Mouse (Mus musculus): ENCODE results near the gene Ei24. TPM values are rescaled to one million over a fixed set of nuclear protein-coding genes. Genes with fewer than 3 reads are reported as not detected.

Ei24 gene
- polyA plus RNA-seq, 1 experiment, result 2.0 TPM

- TF ChIP-seq GATA1 (IDR thresholded peaks at IDR 0.05; ENCODE audit: low read length), result no peak
- TF ChIP-seq TAL1 (IDR thresholded peaks at IDR 0.05; ENCODE audit: low read length), result no peak
- H3K4me3 ChIP-seq (replicated peaks), result no peak overlapping the region
- H3K36me3 ChIP-seq (ENCODE audit: control insufficient read depth), result no peaks in the 10 kb centered on the region
- no peaks in the 10 kb centered on the region for H3K27me3 ChIP-seq (ENCODE audit: control insufficient read depth)
- H3K4me1 ChIP-seq (ENCODE audit: control insufficient read depth), result no peaks in the 10 kb centered on the region
- no peaks in the 10 kb centered on the region for H3K9me3 ChIP-seq (ENCODE audit: control insufficient read depth, low read length)
Measured at GRCm38 (mm10) chr9:36820969-36821643, 23.9 kb upstream of the Ei24 start.

DNA sequence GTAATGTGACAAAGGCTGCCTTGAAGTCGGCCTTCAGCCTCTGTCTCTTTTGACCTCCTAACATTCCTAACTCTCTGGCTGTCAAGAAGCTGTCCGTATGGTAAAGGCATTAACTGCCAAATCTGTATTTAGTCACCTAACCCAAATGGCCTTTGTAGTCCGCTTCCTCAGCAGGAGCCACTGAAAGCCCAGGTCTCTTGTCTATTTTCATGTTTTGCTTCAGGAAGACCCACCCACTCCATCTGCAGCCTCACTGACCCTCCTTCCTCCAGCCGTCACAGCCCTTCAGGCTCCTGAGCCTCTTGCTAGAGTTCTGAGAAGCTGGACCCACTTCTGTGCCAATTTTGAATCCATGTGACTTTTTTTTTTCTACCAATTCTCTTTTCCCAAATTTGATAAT lies 21.7 kb upstream of the Ei24 start:
- no peak for TF ChIP-seq GATA1 (IDR thresholded peaks at IDR 0.05; ENCODE audit: low read length)
- TF ChIP-seq TAL1 (IDR thresholded peaks at IDR 0.05; ENCODE audit: low read length), result no peak
- no peaks in the 10 kb centered on the region for H3K9me3 ChIP-seq (ENCODE audit: control insufficient read depth, low read length)
- no peaks in the 10 kb centered on the region for H3K27me3 ChIP-seq (ENCODE audit: control insufficient read depth)
- no peaks in the 10 kb centered on the region for H3K36me3 ChIP-seq (ENCODE audit: control insufficient read depth)
- H3K4me3 ChIP-seq (replicated peaks), result no peak overlapping the region
- no peaks in the 10 kb centered on the region for H3K4me1 ChIP-seq (ENCODE audit: control insufficient read depth)

DNA sequence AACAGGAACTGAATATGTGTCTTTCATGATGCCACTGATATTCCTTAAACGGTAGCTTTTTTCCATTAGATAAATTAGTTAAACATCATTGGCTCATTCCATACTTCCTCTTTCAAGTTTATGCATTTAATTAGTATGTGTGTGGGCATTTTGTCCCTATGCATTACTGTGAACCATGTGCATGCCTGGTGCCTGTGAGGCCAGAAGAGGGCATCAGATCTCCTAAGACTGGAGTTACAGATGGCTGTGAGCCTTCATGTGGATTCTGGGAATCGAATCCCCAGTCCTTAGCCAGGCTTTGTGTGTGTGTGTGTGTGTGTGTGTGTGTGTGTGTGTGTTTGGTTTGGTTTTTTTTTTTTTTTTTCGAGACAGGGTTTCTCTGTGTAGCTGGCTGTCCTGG lies 17.3 kb upstream of the Ei24 start:
- TF ChIP-seq TAL1 (IDR thresholded peaks at IDR 0.05; ENCODE audit: low read length) (no peak), GATA1 (IDR thresholded peaks at IDR 0.05; ENCODE audit: low read length) (no peak)
- Histone ChIP-seq H3K9me3 (ENCODE audit: control insufficient read depth, low read length) (no peaks in the 10 kb centered on the region), H3K27me3 (ENCODE audit: control insufficient read depth) (no peaks in the 10 kb centered on the region), H3K4me3 (replicated peaks) (no peak overlapping the region), H3K4me1 (ENCODE audit: control insufficient read depth) (no peaks in the 10 kb centered on the region), H3K36me3 (ENCODE audit: control insufficient read depth) (no peaks in the 10 kb centered on the region)

DNA sequence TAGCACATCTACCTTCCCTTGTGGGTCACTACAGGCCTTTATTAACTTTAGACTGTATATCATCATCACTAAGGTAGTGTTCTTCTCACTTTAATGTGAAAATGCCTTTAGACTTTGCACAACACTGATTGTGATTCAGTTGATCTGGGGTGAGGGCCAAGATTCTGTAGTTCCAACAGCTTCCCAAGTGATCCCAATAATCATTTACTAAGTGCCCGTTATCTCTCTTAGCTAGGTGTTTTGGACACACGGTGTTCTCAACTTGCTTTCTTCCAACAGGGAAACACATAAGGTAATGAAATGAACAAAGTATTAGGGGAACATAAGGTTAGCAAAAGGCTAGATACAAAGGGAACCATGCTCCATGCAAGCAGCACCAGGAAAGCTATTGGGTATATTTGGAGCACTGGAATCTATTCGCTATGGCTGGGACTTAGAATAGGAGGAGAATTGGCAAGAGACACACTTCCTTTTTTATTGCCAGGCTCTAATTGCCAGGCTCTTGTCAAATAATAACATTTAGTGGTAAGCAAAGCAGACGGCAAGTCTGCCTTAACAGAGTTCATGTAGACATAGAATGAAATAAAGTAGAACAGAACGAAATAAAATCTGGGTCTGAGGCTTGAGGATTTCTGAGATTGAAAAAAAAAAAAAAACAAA lies 11.1 kb upstream of the Ei24 start:
- no peak for TF ChIP-seq TAL1 (IDR thresholded peaks at IDR 0.05; ENCODE audit: low read length)
- no peak for TF ChIP-seq GATA1 (IDR thresholded peaks at IDR 0.05; ENCODE audit: low read length)
- Histone ChIP-seq H3K4me3 (replicated peaks) (no peak overlapping the region), H3K4me1 (ENCODE audit: control insufficient read depth) (no peaks in the 10 kb centered on the region)

DNA sequence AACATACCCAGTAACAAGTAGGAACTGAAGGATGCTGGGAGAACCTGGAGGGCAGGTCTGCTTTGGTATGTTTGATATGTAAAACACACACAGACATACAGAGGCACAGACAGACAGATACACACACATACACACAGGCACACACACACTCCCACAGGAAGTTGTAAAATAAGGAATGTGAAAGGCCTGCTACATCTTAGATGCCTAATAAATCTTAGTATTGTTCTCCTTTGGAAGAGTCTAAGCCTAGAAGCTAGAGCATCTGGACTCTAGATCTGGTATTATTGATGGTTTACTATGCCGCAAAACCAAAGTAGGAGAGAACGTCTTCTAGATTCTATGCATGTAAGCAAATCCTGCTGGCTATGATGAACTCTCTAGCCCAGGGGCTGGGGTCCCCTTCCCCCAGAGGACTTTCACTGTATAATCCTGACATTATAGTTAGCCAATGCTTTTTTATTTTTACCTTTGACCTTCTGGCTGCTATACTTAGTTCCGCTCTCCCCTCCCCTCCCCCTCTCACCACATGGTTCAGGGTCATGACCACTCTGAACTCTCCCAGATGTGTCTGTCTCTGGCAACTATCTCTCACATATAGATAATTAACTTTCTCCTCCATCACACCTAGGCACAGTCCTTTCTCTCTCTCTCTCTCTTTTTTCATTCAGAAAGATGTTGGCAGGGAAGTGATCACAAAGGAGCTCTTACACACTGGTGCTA lies 8.2 kb upstream of the Ei24 start:
- TF ChIP-seq GATA1 (IDR thresholded peaks at IDR 0.05; ENCODE audit: low read length), result no peak
- TF ChIP-seq TAL1 (IDR thresholded peaks at IDR 0.05; ENCODE audit: low read length), result no peak
- no peaks in the 10 kb centered on the region for H3K27me3 ChIP-seq (ENCODE audit: control insufficient read depth)
- H3K9me3 ChIP-seq (ENCODE audit: control insufficient read depth, low read length), result no peaks in the 10 kb centered on the region

More for the DNA sequence above, 11.1 kb upstream of the Ei24 start:
- H3K9me3 ChIP-seq (ENCODE audit: control insufficient read depth, low read length), result no peaks in the 10 kb centered on the region
- no peaks in the 10 kb centered on the region for H3K27me3 ChIP-seq (ENCODE audit: control insufficient read depth)
- H3K36me3 ChIP-seq (ENCODE audit: control insufficient read depth), result no peaks in the 10 kb centered on the region

DNA sequence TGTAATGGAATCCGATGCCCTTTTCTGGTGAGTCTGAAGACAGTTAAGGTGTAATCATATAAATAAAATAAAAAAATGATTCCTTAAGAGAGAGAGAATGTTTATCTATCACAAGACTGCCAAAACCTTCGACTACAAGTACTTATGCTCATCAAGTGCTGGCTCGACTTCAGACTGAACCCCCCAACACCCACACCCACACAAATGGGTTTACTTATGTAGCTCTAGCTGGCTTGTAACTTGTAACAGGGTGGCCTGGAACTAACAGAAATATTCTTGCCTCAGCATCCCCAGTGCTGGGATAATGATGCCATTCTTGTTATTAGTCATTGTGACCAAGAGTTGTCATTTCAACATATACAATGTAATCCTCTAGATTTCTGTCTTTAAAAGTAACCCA lies 6.7 kb upstream of the Ei24 start:
- H3K9me3 ChIP-seq (ENCODE audit: control insufficient read depth, low read length), result no peaks in the 10 kb centered on the region
- no peak for TF ChIP-seq TAL1 (IDR thresholded peaks at IDR 0.05; ENCODE audit: low read length)
- no peaks in the 10 kb centered on the region for H3K36me3 ChIP-seq (ENCODE audit: control insufficient read depth)
- no peak overlapping the region for H3K4me3 ChIP-seq (replicated peaks)
- H3K4me1 ChIP-seq (ENCODE audit: control insufficient read depth), result no peaks in the 10 kb centered on the region
- H3K27me3 ChIP-seq (ENCODE audit: control insufficient read depth), result no peaks in the 10 kb centered on the region

More for the DNA sequence above, 8.2 kb upstream of the Ei24 start:
- Histone ChIP-seq H3K36me3 (ENCODE audit: control insufficient read depth) (no peaks in the 10 kb centered on the region), H3K4me3 (replicated peaks) (no peak overlapping the region), H3K4me1 (ENCODE audit: control insufficient read depth) (no peaks in the 10 kb centered on the region)

DNA sequence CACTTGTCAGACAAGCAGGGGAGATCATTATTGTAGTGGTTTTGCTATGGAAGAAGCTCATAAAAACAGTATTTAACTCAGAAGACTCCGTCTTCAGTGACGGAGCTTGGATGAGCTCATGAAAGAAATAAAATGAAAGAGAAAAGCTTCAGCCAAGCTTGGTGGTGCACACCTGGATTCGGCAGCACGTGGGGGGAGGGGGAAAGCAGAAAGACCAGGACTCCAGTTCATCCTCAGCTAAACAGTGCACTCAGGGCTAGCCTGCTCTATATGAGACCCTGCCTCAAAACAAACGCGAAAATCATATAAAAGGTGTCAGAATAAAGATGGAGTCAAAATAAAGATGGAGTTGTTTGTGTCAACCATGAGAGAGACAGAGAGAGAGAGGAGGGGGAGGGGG lies 6.2 kb upstream of the Ei24 start:
- H3K27me3 ChIP-seq (ENCODE audit: control insufficient read depth), result no peaks in the 10 kb centered on the region
- no peak for TF ChIP-seq GATA1 (IDR thresholded peaks at IDR 0.05; ENCODE audit: low read length)
- no peak for TF ChIP-seq TAL1 (IDR thresholded peaks at IDR 0.05; ENCODE audit: low read length)
- H3K9me3 ChIP-seq (ENCODE audit: control insufficient read depth, low read length), result no peaks in the 10 kb centered on the region
- H3K4me3 ChIP-seq (replicated peaks), result no peak overlapping the region
- no peaks in the 10 kb centered on the region for H3K4me1 ChIP-seq (ENCODE audit: control insufficient read depth)
- no peaks in the 10 kb centered on the region for H3K36me3 ChIP-seq (ENCODE audit: control insufficient read depth)

DNA sequence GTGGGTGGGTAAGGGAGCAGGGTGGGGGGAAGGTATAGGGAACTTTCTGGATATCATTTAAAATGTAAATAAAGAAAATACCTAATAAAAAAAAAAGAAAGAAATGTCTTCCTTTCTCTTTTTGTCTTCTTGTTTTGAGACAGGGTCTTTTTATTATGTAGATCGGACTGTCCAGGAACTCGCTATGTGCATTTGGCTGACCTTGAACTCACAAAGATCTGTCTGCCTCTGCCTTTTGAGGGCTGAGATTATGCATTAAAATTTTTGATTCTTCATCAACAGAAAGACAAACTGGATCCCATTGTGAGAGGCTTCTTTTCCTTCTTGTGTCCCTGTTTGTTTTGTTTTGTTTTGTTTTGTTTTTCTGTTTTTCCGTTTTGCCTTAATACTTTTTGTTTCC lies 5.8 kb upstream of the Ei24 start:
- H3K36me3 ChIP-seq (ENCODE audit: control insufficient read depth), result no peaks in the 10 kb centered on the region
- no peak overlapping the region for H3K4me3 ChIP-seq (replicated peaks)
- TF ChIP-seq GATA1 (IDR thresholded peaks at IDR 0.05; ENCODE audit: low read length) (no peak), TAL1 (IDR thresholded peaks at IDR 0.05; ENCODE audit: low read length) (no peak)
- no peaks in the 10 kb centered on the region for H3K4me1 ChIP-seq (ENCODE audit: control insufficient read depth)
- H3K9me3 ChIP-seq (ENCODE audit: control insufficient read depth, low read length), result no peaks in the 10 kb centered on the region
- no peaks in the 10 kb centered on the region for H3K27me3 ChIP-seq (ENCODE audit: control insufficient read depth)

DNA sequence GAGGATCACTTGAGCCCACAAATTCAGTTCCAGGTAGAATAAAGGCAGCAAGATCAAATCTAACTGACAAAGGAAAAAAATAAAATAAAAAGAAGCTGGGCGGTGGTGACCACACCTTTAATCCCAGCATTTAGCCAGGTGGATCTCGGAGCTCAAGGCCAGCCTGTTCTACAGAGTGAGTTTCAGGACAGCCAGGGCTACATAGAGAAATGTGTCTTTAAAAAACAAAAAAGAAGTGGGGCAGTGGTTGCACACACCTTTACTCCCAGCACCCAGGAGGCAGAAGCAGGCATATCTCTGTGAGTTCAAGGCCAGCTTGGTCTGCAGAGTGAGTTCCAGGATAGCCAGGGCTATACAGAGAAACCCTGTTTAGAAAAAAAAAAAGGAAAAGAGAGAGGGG lies 4.8 kb upstream of the Ei24 start:
- Histone ChIP-seq H3K4me1 (ENCODE audit: control insufficient read depth) (peaks cover 6% of the 10 kb centered on the region), H3K27me3 (ENCODE audit: control insufficient read depth) (no peaks in the 10 kb centered on the region), H3K4me3 (replicated peaks) (no peak overlapping the region), H3K36me3 (ENCODE audit: control insufficient read depth) (no peaks in the 10 kb centered on the region), H3K9me3 (ENCODE audit: control insufficient read depth, low read length) (no peaks in the 10 kb centered on the region)
- no peak for TF ChIP-seq TAL1 (IDR thresholded peaks at IDR 0.05; ENCODE audit: low read length)
- no peak for TF ChIP-seq GATA1 (IDR thresholded peaks at IDR 0.05; ENCODE audit: low read length)

All from erythroblast, embryonic 14.5 days (primary cell).